Mouse (Mus musculus) midbrain, postnatal 0 days (tissue): Measurements from ENCODE around the gene Tsen15. TPM values are rescaled to one million over a fixed set of nuclear protein-coding genes. Genes with fewer than 3 reads are reported as not detected.

Source experiments
- ATAC-seq: fragments of 200-750 bp; cut with Nextera tagmentation; 2 replicates; pipeline ENCODE4 v1.8.0; 2017; ENCODE audit warnings: moderate number of reproducible peaks, mild to moderate bottlenecking, moderate TSS enrichment, moderate library complexity; ENCODE audit not compliant: low FRiP score
- DNase-seq: peaks from one replicate; pipeline ENCODE4 v3.0.0-alpha.2; 2015; ENCODE audit warnings: low spot score
- H3K27ac ChIP-seq: fragments of 300-500 bp; sonication (generic); 2 replicates; pipeline ENCODE4 v1.5.1; 2014; ENCODE audit warnings: low read depth, mild to moderate bottlenecking, low read length, mixed read lengths
- H3K27me3 ChIP-seq: fragments of 300-500 bp; sonication (generic); 2 replicates; pipeline ENCODE4 v1.6.1; 2014; ENCODE audit warnings: low read length, control low read depth, mixed read lengths; ENCODE audit not compliant: insufficient read depth
- H3K36me3 ChIP-seq: fragments of 300-500 bp; sonication (generic); 2 replicates; pipeline ENCODE4 v1.6.1; 2014; ENCODE audit warnings: low read length, control low read depth, mixed read lengths; ENCODE audit not compliant: insufficient read depth
- H3K4me1 ChIP-seq: fragments of 300-500 bp; sonication (generic); 2 replicates; pipeline ENCODE4 v1.6.1; 2014; ENCODE audit warnings: mild to moderate bottlenecking, control low read depth, antibody characterized with exemption, low read length, mixed read lengths; ENCODE audit not compliant: insufficient read depth
- H3K4me2 ChIP-seq: fragments of 300-500 bp; sonication (generic); 2 replicates; pipeline ENCODE4 v1.6.1; 2014; ENCODE audit warnings: low read depth, mild to moderate bottlenecking, low read length, mixed read lengths; ENCODE audit not compliant: poor library complexity, severe bottlenecking
- H3K4me3 ChIP-seq: fragments of 300-500 bp; sonication (generic); 2 replicates; pipeline ENCODE4 v1.5.1; 2014; ENCODE audit warnings: low read depth, mild to moderate bottlenecking, low read length, moderate library complexity
- H3K9ac ChIP-seq: fragments of 300-500 bp; sonication (generic); replicated peaks from 2 replicates; pipeline ENCODE4 v1.6.1; 2014; ENCODE audit warnings: mild to moderate bottlenecking, low read length, moderate library complexity, mixed read lengths; ENCODE audit not compliant: poor library complexity, severe bottlenecking
- H3K9me3 ChIP-seq: fragments of 300-500 bp; sonication (generic); 2 replicates; pipeline ENCODE4 v1.6.1; 2016; ENCODE audit warnings: low read length, control low read depth
- CTCF ChIP-seq: IDR thresholded peaks from 2 replicates; pipeline ENCODE4 v1.5.1; 2016; ENCODE audit warnings: antibody characterized with exemption, mild to moderate bottlenecking
- WGBS: fragments of 180-500 bp; shearing (Covaris S2); extraction: QIAGEN DNeasy Blood & Tissue Kit; methylation state at CpG from one replicate; pipeline ENCODE4 v1.1.7; 2014; 5-methylcytosine and 5-hydroxymethylcytosine counted together
- polyA plus RNA-seq: library from polyadenylated mRNA; unstranded; fragments of >200 nt; fragmentation: Nextera tagmentation; extraction: Ambion mirVana; gene quantifications from 2 replicates; pipeline ENCODE4 v1.2.1, GENCODE M21; 2015
- total RNA-seq: library from RNA; depleted of rRNA; stranded (reverse); fragments of >200 nt; gene quantifications from 2 replicates; pipeline ENCODE4 v1.2.3, GENCODE M21; 2014; rRNA removed

The Tsen15 gene
- total and polyA plus RNA-seq, 2 experiments from 2014 or later: 17.8 to 43.7 TPM

GRCm38 (mm10) chr1:152369139-152369538 is 17.3 kb downstream of the Tsen15 start:
- Histone ChIP-seq H3K4me1 (0 out of 2 replicates have a peak, but pooled peaks cover 4% of the 10 kb centered on the region), H3K9me3 (no peaks in the 10 kb centered on the region), H3K4me2 (no peak overlapping the region), H3K9ac (no peak overlapping the region), H3K4me3 (no peak overlapping the region), H3K27me3 (no peaks in the 10 kb centered on the region), H3K27ac (no peak overlapping the region), H3K36me3 (no peaks in the 10 kb centered on the region)
- peak; percentile 97 for TF ChIP-seq CTCF
- DNase-seq (peak; percentile 88), ATAC-seq (peak; percentile 74; the same call in 1 of the 2 replicates)
- WGBS: 27% methylated on average over 4 of the region's 4 CpGs

GRCm38 (mm10) chr1:152368311-152369088 is 18.0 kb downstream of the Tsen15 start:
- H3K4me3 ChIP-seq: no peak overlapping the region
- no peaks in the 10 kb centered on the region for H3K9me3 ChIP-seq
- ATAC-seq (no peak), DNase-seq (peak; percentile 1)
- no peaks in the 10 kb centered on the region for H3K36me3 ChIP-seq
- no peak overlapping the region for H3K27ac ChIP-seq
- TF ChIP-seq CTCF: no peak
- WGBS: 53% methylated on average over 13 of the region's 13 CpGs
- no peak overlapping the region for H3K4me2 ChIP-seq
- no peak overlapping the region for H3K9ac ChIP-seq
- 0 out of 2 replicates have a peak, but pooled peaks cover 4% of the 10 kb centered on the region for H3K4me1 ChIP-seq
- H3K27me3 ChIP-seq: no peaks in the 10 kb centered on the region

GRCm38 (mm10) chr1:152356721-152357120 is 29.8 kb downstream of the Tsen15 start:
- Histone ChIP-seq H3K27ac (no peak overlapping the region), H3K4me3 (no peak overlapping the region), H3K27me3 (no peaks in the 10 kb centered on the region), H3K9ac (no peak overlapping the region), H3K36me3 (no peaks in the 10 kb centered on the region), H3K4me2 (no peak overlapping the region), H3K9me3 (no peaks in the 10 kb centered on the region), H3K4me1 (no peaks in the 10 kb centered on the region)
- WGBS: 84% methylated on average over 4 of the region's 4 CpGs
- ATAC-seq (no peak), DNase-seq (no peak)
- no peak for TF ChIP-seq CTCF

- no peak overlapping the region for H3K4me2 ChIP-seq
- no peak overlapping the region for H3K27ac ChIP-seq
- no peaks in the 10 kb centered on the region for H3K9me3 ChIP-seq
- H3K27me3 ChIP-seq: no peaks in the 10 kb centered on the region
- DNase-seq (no peak), ATAC-seq (no peak)
- H3K4me1 ChIP-seq: no peaks in the 10 kb centered on the region
- H3K9ac ChIP-seq: no peak overlapping the region
- TF ChIP-seq CTCF: no peak
- no peak overlapping the region for H3K4me3 ChIP-seq
- no peaks in the 10 kb centered on the region for H3K36me3 ChIP-seq
Measured at GRCm38 (mm10) chr1:152347946-152348345, 38.5 kb downstream of the Tsen15 start.

- Histone ChIP-seq H3K27me3 (no peaks in the 10 kb centered on the region), H3K4me2 (no peak overlapping the region), H3K36me3 (no peaks in the 10 kb centered on the region), H3K4me1 (no peaks in the 10 kb centered on the region), H3K27ac (no peak overlapping the region), H3K9ac (no peak overlapping the region), H3K9me3 (no peaks in the 10 kb centered on the region), H3K4me3 (no peak overlapping the region)
- DNase-seq (no peak), ATAC-seq (0 out of 2 replicates have a peak, but pooled peaks have one; percentile 38)
- TF ChIP-seq CTCF: no peak
- WGBS: 63% methylated on average over 6 of the region's 6 CpGs
Measured at GRCm38 (mm10) chr1:152324024-152324423, 62.5 kb downstream of the Tsen15 start.

Other genes starting within 250 kb of the Tsen15 start
- 9.5 and 14.2 TPM in 2 replicates for gene Colgalt2, start 13.1 kb upstream of the Tsen15 start, total RNA-seq
- 5.3 and 6.3 TPM in 2 replicates for gene Colgalt2, start 13.1 kb upstream of the Tsen15 start, polyA plus RNA-seq